Mouse (Mus musculus) ES-E14 (cell line): ENCODE data around the gene Chrnb2. TPM values are rescaled to one million over a fixed set of nuclear protein-coding genes. Genes with fewer than 3 reads are reported as not detected.
A peak's percentile ranks its signal among the peaks of the same experiment; 100 is the strongest.

Experiments
- DNase-seq: peaks from one replicate; pipeline ENCODE4 v3.0.0-alpha.2; 2013; ENCODE audit warnings: low read depth, low spot score
- H3K27ac ChIP-seq: 2 replicates; pipeline ENCODE4 v1.5.1; 2012; ENCODE audit warnings: low read depth, mild to moderate bottlenecking, low read length, moderate library complexity, mixed read lengths; ENCODE audit not compliant: poor library complexity, insufficient read depth, severe bottlenecking
- H3K36me3 ChIP-seq: 2 replicates; pipeline ENCODE4 v1.6.1; 2012; ENCODE audit warnings: mild to moderate bottlenecking, low read length, moderate library complexity, mixed read lengths; ENCODE audit not compliant: control insufficient read depth, poor library complexity, insufficient read depth, severe bottlenecking
- H3K4me1 ChIP-seq, 2 experiments: fragments of 150-350 bp in 1 of 2; sonication (generic) in 1 of 2; 2 replicates each; pipeline ENCODE4 v1.6.1; 2012; ENCODE audit warnings: low read length in 2 of 2, mild to moderate bottlenecking in 1 of 2, mixed read lengths in 1 of 2; ENCODE audit not compliant: control insufficient read depth in 2 of 2, insufficient read depth in 2 of 2, poor library complexity in 1 of 2
- H3K4me3 ChIP-seq, 2 experiments: fragments of 150-350 bp in 1 of 2; sonication (generic) in 1 of 2; 2 replicates each; pipeline ENCODE4 v1.5.1; 2012; ENCODE audit warnings: low read length in 2 of 2, low read depth in 1 of 2, mild to moderate bottlenecking in 1 of 2, mixed read lengths in 1 of 2; ENCODE audit not compliant: insufficient read depth in 1 of 2, poor library complexity in 1 of 2, severe bottlenecking in 1 of 2
- H3K9ac ChIP-seq: 2 replicates; pipeline ENCODE4 v1.6.1; 2012; ENCODE audit warnings: low read depth, mild to moderate bottlenecking, low read length, mixed read lengths; ENCODE audit not compliant: poor library complexity, insufficient read depth, severe bottlenecking
- H3K9me3 ChIP-seq: fragments of 150-350 bp; sonication (generic); 2 replicates; pipeline ENCODE4 v1.6.1; 2012; ENCODE audit warnings: low read depth, mild to moderate bottlenecking, low read length; ENCODE audit not compliant: control insufficient read depth, insufficient read depth
- CHD2 ChIP-seq: IDR thresholded peaks from 2 replicates; pipeline ENCODE4 v1.6.1; 2014; ENCODE audit warnings: mild to moderate bottlenecking, low read depth, low read length, inconsistent platforms
- HCFC1 ChIP-seq: IDR thresholded peaks from 2 replicates; pipeline ENCODE4 v1.6.1; 2012; ENCODE audit warnings: low read length, inconsistent platforms, borderline replicate concordance; ENCODE audit not compliant: insufficient read depth
- MAFK ChIP-seq: IDR thresholded peaks from 2 replicates; pipeline ENCODE4 v1.6.1; 2014; ENCODE audit warnings: mild to moderate bottlenecking, low read depth, low read length, inconsistent platforms; ENCODE audit not compliant: insufficient read depth
- ZC3H11A ChIP-seq: IDR thresholded peaks from 2 replicates; pipeline ENCODE4 v1.6.1; 2012; ENCODE audit warnings: low read depth, mild to moderate bottlenecking, inconsistent platforms, low read length, borderline replicate concordance
- ZNF384 ChIP-seq: IDR thresholded peaks from 2 replicates; pipeline ENCODE4 v1.6.1; 2012; ENCODE audit warnings: low read depth, low read length, inconsistent platforms
- in situ Hi-C, 2 experiments: fragments of 600-800 bp; cut with MboI; formaldehyde crosslinking; loops; one replicate each; pipeline ENCODE4 v1.15.1; 2025; ENCODE audit warnings: low sequenced_read_pairs in 2 of 2, inconsistent platforms in 1 of 2; ENCODE audit not compliant: unreplicated experiment in 2 of 2
- total RNA-seq: library from RNA; depleted of rRNA; stranded (reverse); fragments of 300-350 nt; gene quantifications from 2 replicates; pipeline ENCODE4 v1.2.3, GENCODE M21; 2012

Gene Chrnb2
- total RNA-seq, 1 experiment = 0.67 TPM

GRCm38 (mm10) chr3:89715207-89715966, 49.0 kb downstream of the Chrnb2 start:
- H3K9me3 ChIP-seq = no peaks in the 10 kb centered on the region
- in situ Hi-C loops = no loop called here
- TF ChIP-seq MAFK = no peak
- TF ChIP-seq HCFC1 = no peak
- no peak for TF ChIP-seq ZNF384
- TF ChIP-seq CHD2 = no peak
- TF ChIP-seq ZC3H11A = no peak
- no peaks in the 10 kb centered on the region for H3K36me3 ChIP-seq
- peaks cover 0 to 5% of the 10 kb centered on the region in 2 experiments; a peak in 2 of 4 replicates for H3K4me1 ChIP-seq
- H3K4me3 ChIP-seq = peak overlapping the region; percentile 83 to 85
- DNase-seq = no peak
- no peak overlapping the region for H3K27ac ChIP-seq
- peak overlapping the region; percentile 88 for H3K9ac ChIP-seq

- no peaks in the 10 kb centered on the region for H3K9me3 ChIP-seq
- in situ Hi-C loops = no loop called here
- H3K4me1 ChIP-seq = peaks cover 0 to 5% of the 10 kb centered on the region in 2 experiments; a peak in 2 of 4 replicates
- TF ChIP-seq MAFK (no peak), CHD2 (no peak), HCFC1 (peak; percentile 34; the same call in 1 of the 2 replicates), ZNF384 (no peak), ZC3H11A (no peak)
- peak; percentile 85 for DNase-seq
- no peaks in the 10 kb centered on the region for H3K36me3 ChIP-seq
- no peak within 1 kb of the TSS for H3K27ac ChIP-seq
- peak within 1 kb of the TSS; percentile 83 to 85 for H3K4me3 ChIP-seq
- H3K9ac ChIP-seq = peak within 1 kb of the TSS; percentile 88
Measured at GRCm38 (mm10) chr3:89714359-89715206, 49.8 kb downstream of the Chrnb2 start, which contains the start of gene Adar. Adar (plus strand) TSS chr3:89715022.

- TF ChIP-seq HCFC1 = no peak
- TF ChIP-seq MAFK = no peak
- TF ChIP-seq ZC3H11A = no peak
- no peak for TF ChIP-seq ZNF384
- TF ChIP-seq CHD2 = no peak
- no peak overlapping the region for H3K27ac ChIP-seq
- no peaks in the 10 kb centered on the region for H3K4me1 ChIP-seq
- H3K9me3 ChIP-seq = no peaks in the 10 kb centered on the region
- H3K9ac ChIP-seq = no peak overlapping the region
- H3K36me3 ChIP-seq = no peaks in the 10 kb centered on the region
- H3K4me3 ChIP-seq = no peak overlapping the region
- no peak for DNase-seq
- in situ Hi-C loops = no loop called here
Measured at GRCm38 (mm10) chr3:89704064-89704463, 60.4 kb downstream of the Chrnb2 start.

DNA sequence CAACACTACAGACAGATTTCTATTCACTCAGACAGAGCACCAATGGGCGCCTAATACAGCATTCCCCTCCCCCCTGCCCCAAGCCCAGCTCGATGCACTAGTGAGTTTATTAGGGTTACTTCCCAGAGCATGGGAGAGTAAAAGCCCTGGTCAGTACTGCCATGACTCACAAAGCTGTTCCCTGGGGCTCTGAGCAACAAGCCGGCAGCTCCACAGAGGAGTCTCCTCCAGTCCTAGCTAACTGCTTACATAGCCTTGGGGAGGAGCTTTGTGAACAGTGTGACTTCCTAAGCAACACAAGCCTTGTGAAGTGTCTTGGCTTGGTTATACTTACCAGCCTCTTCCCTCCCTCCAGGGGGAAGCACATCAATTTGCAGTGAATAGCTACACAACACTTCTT, 60.8 kb downstream of the Chrnb2 start:
- no peaks in the 10 kb centered on the region for H3K4me1 ChIP-seq
- no peak for DNase-seq
- H3K4me3 ChIP-seq = no peak overlapping the region
- H3K36me3 ChIP-seq = no peaks in the 10 kb centered on the region
- H3K9ac ChIP-seq = no peak overlapping the region
- no peak overlapping the region for H3K27ac ChIP-seq
- in situ Hi-C loops = no loop called here
- no peaks in the 10 kb centered on the region for H3K9me3 ChIP-seq
- TF ChIP-seq MAFK (no peak), CHD2 (no peak), ZNF384 (no peak), ZC3H11A (no peak), HCFC1 (no peak)
